Mouse (Mus musculus) lung, postnatal 36 days (tissue): ENCODE measurements around the gene Col5a1.
A peak's percentile ranks its signal among the peaks of the same experiment; 100 is the strongest.

ENCODE experiments used
- DNase-seq: peaks from one replicate; pipeline ENCODE4 v3.0.0; 2022; ENCODE audit warnings: mixed read lengths

Col5a1 gene

DNA sequence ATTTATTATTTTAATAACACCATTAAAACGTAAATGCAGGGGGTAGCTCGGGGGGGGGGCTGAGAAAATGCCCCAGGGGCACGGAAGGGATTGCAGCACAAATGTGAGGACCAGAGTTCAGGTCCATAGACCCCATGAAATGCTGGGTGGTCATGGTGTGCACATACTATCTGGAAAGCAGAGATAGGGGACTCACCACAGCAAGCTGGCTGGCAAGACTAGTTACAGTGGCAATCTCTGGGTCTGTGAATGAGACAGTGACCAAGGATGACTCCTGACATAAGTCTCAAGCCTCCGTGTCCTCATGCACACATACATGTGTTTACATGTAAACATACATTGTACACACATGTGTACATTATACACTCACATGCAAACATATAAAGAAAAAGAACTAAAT, 90.3 kb downstream of the Col5a1 start:
- no peak for DNase-seq

DNA sequence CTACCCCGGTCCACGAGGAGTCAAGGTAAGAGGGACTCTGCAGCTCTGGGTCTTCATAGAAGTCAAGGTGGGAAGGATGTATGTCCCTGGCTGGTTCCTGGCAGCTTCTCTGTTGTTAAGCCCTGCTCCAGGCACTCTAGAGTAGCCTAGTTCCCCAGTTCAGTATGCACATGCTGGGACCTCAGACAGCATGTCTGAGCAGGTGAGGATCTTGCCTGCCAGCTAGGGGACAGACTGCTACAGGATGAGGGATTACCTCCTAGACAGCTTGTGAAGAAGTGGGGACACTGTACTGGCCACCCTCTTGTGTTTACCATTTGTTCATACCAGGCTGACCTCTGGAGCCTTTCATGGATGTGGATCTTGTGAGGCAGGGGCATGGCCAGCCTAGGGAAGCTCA, 94.8 kb downstream of the Col5a1 start:
- no peak for DNase-seq

DNA sequence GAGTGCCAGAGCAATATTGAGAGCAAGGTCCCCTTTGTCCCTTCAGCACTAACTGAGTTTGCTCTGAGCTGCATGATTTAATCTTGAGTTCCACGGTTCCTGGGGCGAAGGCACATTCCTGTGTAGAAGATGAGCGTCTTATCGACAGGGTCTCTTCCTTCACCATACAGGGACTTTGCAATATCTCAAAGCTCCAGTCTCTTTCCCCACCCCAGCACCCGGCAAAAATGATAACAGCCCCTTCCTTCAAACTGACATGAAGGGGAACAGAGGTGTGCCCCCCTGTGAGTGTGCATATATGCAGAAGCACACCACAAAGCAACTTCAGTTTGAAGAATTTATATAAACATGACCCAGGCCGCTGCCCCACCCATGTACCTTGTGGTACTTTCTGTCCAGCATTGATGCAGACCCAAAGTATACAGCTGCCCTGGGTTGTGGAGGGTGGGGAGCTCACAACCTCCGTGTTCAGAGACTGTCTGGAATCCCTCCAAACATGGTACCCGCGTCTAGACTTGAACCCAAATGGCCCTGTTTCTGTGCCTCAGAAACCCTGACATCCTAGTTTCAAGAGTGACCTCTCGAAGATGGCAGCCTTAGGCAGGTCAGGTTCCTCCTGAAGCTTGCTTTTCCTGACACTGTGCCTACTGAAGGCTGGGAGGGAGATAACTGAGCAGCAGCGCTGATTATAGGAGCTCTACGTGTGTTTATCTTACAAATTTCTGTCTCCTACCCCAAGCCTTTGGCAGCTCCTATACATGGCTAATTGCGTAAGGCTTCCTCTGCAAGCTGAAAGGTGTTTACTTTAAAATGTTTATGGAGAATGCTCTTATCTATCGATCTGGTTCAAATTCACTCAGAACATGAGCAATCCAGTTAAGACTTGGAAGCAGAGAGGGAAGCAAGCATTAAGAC, 95.7 kb downstream of the Col5a1 start:
- no peak for DNase-seq

DNA sequence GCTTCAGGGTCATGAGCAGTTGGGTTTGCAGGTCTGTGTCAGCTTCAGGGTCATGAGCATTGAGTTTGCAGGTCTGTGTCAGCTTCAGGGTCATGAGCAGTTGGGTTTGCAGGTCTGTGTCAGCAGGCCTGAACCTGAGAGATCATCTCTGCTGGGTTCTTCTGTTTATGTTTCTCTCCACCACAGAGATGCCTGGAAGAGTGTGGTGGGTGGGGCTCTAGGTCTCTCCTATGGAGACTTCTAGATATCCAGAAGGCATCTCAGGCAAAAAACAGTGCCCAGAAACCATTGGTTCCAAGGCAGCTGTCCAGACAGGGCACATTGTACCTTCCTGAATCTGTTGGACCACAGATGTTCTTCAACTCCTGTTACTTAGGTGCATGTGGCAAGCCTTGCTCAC, 96.9 kb downstream of the Col5a1 start:
- DNase-seq, result no peak

DNA sequence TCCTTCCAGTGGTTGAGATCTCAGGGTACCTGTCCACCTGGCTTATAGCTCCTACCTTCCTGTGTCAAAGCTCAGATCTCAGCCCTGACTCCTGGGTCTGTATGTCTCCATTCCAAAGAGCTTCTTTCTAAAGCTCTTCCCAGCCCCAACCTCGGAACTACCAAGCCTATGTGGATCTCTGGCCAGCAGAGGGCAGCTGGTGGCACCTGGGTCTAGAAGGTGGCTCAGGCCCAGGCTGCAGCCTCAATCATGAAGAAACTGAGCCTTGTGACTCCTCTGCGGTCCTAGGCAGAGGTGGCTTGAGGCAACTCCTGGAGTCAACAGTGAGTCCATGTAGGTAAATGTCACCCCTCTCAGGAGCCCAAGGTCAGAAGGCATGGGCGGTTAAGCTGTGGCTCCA, 97.7 kb downstream of the Col5a1 start:
- DNase-seq, result peak; percentile 48

DNA sequence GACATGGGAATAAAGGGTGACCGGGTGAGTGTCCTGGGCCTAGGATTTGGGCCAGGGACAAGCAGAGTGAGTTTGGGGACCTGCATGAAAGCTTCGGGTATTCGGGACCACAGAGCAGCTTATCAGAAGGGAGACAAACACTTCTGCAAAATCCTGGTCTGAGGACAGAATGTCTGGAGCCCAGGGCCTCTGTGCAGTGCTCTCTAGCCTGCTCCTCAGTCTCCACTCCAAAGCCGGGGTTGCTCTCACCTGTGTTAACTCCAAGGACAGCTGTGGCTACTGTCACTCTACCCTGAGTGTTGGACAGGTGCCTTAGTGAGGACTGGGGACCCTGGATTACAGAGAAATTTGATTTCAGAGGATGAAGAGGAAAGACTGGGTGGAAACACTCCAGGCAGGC, 100.5 kb downstream of the Col5a1 start:
- DNase-seq, result no peak

DNA sequence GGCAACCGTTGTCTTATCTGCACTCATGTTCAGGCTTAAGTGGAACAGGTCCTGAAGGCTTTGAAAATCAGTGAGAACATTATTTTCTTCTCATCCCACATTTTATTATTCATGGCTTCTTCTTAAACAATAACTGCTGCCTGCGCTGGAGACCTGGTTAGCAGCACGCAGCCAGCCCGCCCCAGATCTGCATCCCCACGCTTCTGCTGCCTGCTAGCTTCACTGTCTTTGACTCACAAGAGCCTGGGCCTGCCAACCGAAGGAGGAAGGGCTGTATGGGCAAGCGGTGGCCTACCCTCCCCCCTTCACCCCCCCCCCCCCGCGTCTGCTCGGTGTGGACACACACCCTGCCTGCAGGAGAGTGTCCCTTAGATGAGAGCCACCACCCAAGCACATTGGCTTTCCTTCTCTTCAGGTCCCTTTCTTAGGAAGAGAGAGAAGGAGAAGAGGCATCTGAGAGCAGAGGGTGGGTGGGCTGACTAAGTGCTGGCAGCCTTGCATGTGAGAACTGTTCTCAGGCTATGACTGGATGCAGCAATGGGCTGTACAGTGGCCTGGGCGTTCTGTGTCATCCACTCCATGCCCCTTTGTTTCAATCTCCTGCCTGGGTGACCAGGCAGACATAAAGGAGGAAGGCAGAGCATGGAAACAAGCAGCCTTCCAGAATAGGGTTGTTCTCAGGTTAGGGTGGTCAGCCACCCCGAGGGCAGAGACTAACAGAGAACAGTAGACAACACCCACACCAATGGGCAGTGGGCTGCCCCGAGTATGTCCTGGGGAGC, 104.4 kb downstream of the Col5a1 start:
- DNase-seq, result no peak

DNA sequence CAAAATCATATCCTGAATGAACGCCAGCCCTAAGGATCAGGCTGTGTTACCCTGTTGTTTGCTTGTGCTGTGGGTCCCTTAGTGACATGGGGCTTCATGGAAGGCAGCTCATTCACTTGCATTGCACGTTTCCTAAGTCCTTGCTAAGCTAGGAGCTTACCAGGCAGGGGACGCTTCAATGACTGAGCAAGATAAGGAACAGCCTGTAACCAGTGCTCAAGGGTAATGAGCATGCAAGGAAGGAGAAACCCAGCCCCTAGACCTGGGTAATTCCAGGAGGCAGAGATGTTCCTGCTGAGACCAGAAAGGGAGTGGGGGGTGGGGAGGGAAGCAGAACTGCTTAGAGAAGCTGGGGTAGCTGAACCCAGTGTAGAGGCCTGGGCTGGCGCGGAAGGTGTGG, 107.2 kb downstream of the Col5a1 start:
- no peak for DNase-seq

DNA sequence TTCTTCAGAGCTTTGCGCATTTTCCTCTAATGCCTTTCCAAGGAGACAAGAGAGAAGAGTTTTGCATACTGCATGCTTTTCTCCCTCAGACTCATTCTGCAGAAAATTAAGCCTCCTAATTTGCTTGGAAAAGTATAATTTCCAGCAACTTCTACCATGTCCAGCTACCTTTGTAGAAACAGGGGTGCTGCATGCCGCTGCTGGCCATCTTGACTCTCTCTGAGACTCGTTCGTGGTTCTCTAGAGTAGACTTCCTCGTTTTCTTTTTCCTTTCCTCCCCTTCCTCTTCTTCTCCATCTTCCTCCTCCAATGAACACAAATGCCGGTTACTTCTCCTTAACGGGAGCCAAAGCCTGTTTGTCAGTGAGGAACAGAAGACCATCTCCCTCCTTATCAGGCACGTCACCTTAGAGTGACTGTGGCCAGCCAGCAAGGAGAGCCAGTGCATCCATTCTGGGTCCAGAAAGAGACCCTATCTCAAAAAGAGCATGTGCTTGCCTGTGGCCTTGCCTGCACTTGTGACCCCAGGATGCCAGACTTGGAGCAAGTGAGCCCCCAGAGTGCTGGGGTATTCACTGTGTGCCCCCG, 113.9 kb downstream of the Col5a1 start:
- DNase-seq, result no peak

DNA sequence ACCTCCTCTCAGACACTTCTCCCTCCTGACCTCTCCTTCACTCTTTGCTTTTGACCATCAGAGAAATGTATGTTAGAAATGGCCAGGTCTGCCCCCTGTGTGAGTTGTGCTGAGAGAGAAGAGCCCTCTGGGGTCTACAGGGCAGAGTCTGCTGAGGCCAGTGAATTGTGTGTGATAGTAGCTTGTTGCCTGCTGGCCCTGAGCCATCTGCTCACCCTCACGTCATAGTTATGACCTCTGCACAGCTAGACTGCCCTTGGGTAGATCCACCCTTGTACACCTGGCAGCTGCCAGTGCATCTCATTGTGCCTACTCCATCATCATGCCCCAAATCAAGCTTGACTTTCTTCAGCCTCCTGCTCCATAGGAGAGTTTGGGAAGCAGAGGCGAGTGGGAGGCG, 114.4 kb downstream of the Col5a1 start:
- no peak for DNase-seq

DNA sequence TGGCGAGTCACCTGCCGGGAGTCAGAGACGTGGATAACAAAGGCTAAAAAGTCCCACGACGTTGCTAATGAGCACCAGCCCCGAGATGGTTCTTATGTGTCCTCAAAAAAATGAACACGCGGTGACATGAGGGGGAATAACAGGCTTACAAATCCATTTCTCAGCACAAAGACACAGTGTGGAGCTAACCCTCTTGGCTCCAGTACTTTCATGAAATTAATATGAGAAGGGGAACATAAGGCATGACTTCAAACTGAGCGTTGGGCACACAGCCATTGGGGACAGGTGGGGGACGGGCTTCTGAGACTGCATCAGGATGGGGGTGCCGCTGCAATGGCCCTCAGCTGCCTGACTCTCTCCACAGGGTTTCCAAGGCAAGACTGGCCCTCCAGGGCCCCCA, 115.0 kb downstream of the Col5a1 start:
- DNase-seq, result no peak

DNA sequence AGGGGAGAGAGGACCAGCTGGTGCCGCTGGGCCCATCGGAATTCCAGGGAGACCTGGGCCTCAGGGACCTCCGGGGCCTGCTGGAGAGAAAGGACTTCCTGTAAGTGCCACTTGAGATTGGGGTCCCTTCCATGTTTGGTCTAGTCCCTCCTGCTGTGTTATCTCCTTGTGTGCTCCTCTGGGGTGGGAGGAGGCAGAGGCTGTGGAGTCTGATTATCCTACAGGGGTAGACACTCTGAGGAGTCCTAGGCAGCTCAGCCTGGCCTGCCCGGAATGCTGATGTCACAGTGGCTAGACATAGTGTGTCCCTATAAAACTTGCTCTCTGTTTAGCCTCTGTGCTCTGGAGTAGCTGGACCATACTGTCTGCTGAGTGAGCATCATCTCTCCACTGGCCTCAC, 119.0 kb downstream of the Col5a1 start:
- DNase-seq, result no peak

DNA sequence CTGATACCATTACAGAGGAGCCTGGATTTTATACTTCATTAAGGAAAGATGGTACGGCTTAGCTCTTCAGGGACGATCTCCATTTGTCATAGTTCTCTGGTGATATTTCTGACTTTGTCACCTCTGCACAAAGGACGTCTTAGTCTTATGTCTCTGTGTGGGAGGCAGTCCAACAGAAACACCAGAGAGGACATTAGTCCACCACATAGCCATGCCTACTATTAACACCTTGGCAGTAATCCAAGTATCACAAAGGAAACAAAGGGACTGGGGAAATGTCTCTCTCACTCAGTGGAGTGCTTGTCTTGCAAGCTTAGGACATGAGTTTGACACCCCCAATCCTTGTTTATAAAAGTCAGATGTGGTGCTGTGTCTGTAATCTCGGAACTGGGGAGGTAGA, 122.0 kb downstream of the Col5a1 start:
- DNase-seq, result peak; percentile 6

DNA sequence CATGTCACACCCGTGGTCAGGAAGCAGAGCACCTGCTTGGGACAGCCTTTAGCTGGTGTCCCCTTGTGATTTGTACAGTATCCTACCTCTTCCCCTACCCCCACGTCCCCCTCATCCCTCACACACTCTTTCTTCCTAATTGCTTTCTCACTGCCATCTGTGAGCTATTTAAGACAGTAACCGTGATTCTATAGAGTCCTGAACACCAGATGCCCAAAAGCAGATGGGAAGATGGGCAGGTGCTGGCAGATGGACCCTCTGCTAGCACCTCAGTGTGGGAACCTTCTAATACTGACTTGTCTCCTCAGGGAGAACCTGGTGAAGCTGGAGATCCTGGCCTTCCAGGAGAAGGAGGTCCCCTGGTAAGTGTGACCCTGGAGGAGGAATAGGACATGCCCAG, 126.1 kb downstream of the Col5a1 start:
- DNase-seq, result no peak

DNA sequence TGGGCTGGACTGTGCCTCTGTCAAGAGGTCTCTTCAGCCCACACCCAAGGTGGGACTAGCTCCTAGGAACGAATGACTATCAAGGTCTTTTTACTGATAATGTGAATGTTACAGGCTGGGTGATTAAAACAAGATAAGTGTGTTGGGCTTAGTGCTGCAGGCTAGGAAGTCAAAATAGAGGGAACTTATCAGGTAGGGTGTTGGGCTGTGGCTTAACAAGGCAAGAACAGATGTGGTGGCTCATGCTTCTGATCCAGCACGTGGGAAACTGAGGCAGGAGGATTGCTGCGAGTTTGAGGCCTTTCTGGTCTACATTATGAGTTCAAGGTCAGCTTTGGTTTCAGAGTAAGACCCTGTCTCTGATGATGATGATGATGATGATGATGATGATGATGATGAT, 128.6 kb downstream of the Col5a1 start:
- DNase-seq, result no peak

DNA sequence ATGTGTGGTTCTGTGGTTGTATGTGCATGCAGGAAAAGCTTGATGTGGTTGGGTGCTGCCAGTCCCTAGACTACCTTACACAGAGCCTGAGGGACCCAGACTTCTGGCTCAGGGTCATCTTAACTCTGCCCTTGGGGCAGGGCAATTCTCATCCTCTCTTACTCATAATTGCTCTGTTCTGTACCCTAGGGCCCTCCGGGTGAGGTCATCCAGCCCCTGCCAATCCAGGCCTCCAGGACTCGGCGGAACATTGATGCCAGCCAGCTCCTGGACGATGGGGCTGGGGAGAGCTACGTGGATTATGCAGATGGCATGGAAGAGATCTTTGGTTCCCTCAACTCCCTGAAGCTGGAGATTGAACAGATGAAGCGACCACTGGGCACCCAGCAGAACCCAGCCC, 138.2 kb downstream of the Col5a1 start:
- DNase-seq, result no peak

DNA sequence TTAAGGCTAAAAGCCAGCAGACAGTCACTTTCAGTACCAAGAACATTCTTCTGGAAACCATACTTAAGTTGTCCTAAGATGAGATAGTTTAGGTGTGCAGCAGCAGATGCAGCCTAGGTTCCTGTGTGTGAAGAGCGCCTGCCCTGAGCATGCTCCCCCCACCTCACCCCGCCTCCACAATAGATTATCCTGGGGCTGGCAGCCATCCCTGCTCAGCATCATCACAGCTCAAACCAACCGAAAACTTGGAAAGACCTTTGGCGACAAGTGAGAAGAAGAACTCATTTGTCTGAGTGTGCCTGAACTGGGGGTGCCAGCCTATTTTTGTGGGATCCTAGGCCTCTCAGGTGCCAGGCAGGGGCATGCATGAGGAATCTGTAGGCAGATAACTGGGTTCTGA, 139.6 kb downstream of the Col5a1 start:
- no peak for DNase-seq

DNA sequence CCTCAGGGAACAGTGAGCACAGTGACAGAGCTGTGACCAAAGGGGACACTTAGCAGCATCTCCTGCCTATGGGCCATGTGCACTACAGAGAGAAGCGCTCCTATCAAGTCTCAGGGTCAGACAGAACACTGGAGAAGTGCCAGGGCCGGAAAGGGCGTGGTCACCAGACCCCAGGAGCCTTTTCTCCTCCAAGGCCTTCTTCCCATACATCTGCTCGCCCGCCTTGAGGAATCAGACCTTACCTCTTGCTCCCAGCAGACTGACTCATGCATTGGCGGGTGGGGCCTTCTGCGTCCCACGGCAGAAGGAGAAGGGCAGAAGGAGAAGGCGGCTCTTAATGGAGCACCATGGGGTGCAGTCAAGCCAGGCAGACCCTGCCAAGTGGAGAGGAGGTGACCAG, 145.6 kb downstream of the Col5a1 start:
- DNase-seq, result no peak

DNA sequence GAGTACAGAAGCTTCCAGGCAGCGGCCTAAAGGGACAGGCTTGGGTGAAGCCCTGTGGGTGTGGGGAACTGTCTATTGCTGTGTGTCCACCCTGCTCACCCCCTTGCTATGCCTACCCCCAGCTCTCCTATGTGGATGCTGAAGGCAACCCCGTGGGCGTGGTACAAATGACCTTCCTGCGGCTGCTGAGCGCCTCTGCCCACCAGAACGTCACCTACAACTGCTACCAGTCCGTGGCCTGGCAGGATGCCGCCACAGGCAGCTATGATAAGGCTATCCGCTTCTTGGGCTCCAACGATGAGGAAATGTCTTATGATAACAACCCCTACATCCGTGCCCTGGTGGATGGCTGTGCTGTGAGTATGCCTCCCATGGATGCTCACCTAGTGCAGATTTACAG, 146.2 kb downstream of the Col5a1 start:
- DNase-seq, result no peak

DNA sequence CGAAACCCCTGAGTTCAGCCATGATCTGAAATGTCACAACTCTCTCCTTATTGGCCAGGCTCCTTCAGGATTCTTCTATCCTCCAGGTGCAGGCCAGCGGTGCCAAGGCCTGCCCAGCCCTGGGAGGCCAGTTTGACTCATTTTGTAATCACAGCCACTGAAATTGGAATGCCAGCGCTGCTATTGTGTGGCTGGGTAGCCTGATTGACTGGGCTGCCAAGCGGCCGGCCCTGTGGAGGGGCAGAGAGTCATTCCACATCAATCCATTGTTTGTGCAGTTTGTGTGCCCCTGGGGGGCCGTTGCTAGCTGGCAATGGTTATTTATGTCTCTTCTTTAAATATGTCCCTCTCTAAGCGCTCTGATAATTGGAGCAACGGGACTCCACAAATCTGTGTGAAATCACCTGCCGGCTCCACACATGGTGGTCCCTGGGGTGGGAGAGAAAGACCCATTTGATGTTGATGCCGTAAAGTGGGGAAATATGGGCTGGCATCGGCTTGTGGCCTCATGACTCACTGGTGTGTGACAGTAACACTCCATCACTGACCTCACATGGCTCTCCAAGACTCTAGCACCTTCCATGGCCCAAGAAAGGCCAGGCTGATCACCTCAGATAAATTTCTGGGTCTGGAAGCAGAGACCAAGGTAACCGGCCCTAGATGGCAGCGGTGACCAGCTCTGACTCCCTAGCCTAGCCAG, 147.9 kb downstream of the Col5a1 start:
- DNase-seq, result no peak

DNA sequence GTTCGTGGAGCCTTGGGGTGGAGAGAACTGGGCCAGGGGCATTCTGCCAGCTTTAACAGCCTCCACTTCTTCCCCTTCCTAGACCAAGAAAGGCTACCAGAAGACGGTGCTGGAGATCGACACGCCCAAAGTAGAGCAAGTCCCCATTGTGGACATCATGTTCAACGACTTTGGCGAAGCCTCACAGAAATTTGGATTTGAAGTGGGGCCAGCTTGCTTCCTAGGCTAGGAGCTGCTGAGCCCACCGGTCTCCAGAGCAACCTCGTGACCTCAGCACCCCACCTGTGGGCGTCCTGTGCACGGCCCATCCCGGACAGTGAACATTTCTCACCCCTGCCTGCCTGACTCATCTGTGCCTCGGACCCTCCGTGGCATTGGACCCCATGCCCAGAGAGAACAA, 150.6 kb downstream of the Col5a1 start:
- no peak for DNase-seq

DNA sequence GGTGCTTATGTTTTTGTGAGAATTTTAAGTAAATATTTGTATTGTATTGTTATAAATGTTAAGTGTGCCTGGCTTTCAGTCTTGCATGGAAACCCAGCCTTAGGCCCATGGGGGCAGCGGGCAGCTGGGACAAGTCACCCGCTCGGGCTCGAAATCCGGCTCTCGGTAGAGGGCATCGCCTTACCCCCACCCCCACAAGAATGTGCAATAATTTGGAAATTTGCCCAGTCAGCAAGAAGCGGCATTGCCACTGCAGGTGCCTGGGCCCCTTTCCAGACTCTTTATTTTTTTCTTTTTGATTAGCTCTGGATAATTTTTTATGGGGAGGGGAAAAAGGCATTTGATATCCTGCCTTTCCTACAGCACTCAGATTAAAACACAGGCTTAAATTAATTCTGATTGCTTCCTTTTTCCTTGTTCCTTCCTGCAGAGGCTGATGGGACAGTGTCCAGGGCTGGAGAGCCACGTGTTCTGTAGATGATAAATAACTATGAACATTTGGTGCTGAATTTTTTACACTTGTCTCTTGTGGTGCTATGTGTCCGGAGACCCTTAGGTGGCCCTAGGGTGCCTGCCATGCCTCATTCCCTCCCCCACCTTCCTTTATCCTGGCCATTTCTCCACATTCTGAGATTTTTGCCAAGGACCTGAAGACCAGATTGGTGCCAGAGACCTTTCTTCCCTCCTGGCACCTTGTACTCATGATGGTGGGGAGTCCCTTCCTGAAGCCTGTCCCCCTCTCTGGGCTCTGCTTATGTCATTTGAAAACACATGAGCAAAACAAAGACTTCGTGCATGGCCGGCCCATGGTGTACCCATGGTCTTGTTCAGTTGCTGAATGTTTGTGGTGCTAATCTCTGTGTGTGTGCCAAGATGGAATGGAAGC, 151.5 kb downstream of the Col5a1 start:
- DNase-seq, result peak; percentile 29
